Mouse (Mus musculus) liver, adult 2 months (tissue): ENCODE results near the gene Rccd1.

Experiments used
- CTCF ChIP-seq: fragments of 200-500 bp; IDR thresholded peaks from 2 replicates; pipeline ENCODE4 v1.5.1; 2011; ENCODE audit warnings: low read depth, low read length, control low read depth
- POLR2A ChIP-seq: fragments of 200-500 bp; IDR thresholded peaks from 2 replicates; pipeline ENCODE4 v1.6.1; 2011; ENCODE audit warnings: low read length, control low read depth; ENCODE audit not compliant: insufficient read depth; ENCODE audit errors: extremely low read depth

DNA sequence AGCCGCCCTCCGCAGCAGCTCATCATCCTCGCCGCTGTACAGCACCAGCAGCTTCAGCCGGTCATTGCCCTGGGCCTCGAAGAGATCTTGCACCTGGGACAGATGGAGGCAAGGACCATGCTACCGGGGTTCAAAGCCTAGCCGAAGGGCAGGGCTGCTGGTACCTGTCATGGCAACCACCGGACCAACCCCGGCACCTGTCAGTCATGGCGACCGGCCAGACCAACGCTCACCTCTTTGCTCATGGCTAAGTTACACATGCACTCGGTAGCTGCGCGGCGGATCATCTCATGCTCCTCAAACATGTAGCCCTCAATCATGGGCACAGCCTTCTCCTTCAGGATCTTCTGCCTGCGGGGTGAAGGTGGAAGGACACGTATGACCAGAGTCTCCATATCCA is 1.8 kb upstream of the Rccd1 start:
- TF ChIP-seq POLR2A (no peak), CTCF (no peak)
